Mouse (Mus musculus): ENCODE measurements around the gene Iqschfp. TPM values are rescaled to one million over a fixed set of nuclear protein-coding genes. Genes with fewer than 3 reads are reported as not detected.

Iqschfp gene
- polyA plus RNA-seq, 1 experiment from 2014 or later = not detected

DNA sequence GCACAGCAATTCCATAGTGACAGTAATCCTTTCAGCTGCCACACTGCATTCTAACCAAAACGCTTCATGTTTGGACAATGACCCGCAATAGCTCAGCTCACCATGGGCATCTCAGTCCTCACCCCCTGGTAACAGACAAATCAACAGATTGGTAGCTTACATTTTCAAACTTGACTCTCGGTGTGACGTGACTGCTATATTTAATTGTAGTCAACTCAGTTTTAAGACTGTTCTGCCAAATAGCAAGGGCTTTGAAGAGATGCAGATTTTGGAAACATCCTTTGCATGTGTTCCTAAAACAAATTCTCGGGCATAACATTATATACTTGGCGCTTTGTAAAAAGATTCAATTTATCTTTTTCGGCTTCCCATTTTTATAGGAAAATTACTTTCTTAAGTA, 404.7 kb downstream of the Iqschfp start:
- ATAC-seq = no peak
- no peak overlapping the region for H3K27ac ChIP-seq (ENCODE audit: low read length)
- no peaks in the 10 kb centered on the region for H3K27me3 ChIP-seq (replicated peaks; ENCODE audit: control insufficient read depth, insufficient read depth, low read length)
- WGBS = 83% methylated on average over 7 of the region's 7 CpGs
- no peak overlapping the region for H3K4me3 ChIP-seq (ENCODE audit: low read length)
- no peaks in the 10 kb centered on the region for H3K36me3 ChIP-seq (ENCODE audit: control insufficient read depth, insufficient read depth, low read length)
- H3K9ac ChIP-seq (ENCODE audit: low read depth, low read length) = no peak overlapping the region
- H3K4me2 ChIP-seq (ENCODE audit: low read depth, low read length) = no peak overlapping the region
- H3K4me1 ChIP-seq (ENCODE audit: control insufficient read depth, insufficient read depth, low read length) = no peaks in the 10 kb centered on the region
- no peaks in the 10 kb centered on the region for H3K9me3 ChIP-seq (ENCODE audit: control insufficient read depth, low read length)

DNA sequence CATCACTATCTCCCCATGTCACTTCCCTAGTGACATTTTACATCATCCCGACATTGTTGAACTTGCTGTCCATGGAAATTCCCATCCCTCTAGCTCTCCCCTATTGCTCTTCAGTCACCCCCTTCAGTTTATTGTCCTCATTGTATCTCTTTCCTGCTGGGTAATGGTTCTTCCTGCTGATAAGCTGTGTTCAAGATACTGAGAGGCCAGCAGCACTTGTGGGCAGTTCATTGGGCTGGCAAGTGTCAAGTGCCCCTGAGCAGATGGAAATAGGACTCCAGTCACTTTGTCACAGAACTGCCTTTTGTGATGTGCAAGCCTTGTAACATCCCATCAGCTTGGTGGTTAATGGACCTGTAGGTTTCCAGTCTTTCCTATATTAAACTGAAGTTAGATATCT, 413.6 kb downstream of the Iqschfp start:
- Histone ChIP-seq H3K4me1 (ENCODE audit: control insufficient read depth, insufficient read depth, low read length) (no peaks in the 10 kb centered on the region), H3K36me3 (ENCODE audit: control insufficient read depth, insufficient read depth, low read length) (no peaks in the 10 kb centered on the region), H3K4me2 (ENCODE audit: low read depth, low read length) (no peak overlapping the region), H3K9ac (ENCODE audit: low read depth, low read length) (no peak overlapping the region), H3K27me3 (replicated peaks; ENCODE audit: control insufficient read depth, insufficient read depth, low read length) (no peaks in the 10 kb centered on the region), H3K27ac (ENCODE audit: low read length) (no peak overlapping the region), H3K4me3 (ENCODE audit: low read length) (no peak overlapping the region), H3K9me3 (ENCODE audit: control insufficient read depth, low read length) (no peaks in the 10 kb centered on the region)
- no peak for ATAC-seq
- 53% methylated on average over 1 of the region's 1 CpGs for WGBS

DNA sequence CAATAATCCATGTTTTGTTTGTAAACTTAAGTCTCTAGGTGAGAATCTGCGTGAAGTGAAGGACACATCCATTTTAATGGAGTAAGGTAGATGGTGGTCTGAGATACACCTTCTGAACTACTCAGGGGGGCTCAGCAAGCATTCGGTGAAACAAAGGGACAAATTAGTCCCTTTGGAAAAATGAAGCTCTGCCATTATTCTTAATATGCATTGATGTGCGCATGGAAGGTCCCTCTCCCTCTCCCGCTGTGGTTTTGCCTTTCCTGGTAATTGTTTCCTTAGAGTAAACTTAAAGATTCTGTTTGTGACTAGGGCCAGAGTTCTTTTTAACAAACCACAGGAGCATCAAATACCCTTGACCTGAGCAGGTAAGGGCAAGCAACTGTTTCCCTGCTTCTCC, 414.7 kb downstream of the Iqschfp start:
- no peak for ATAC-seq
- Histone ChIP-seq H3K4me3 (ENCODE audit: low read length) (no peak overlapping the region), H3K4me1 (ENCODE audit: control insufficient read depth, insufficient read depth, low read length) (no peaks in the 10 kb centered on the region), H3K27me3 (replicated peaks; ENCODE audit: control insufficient read depth, insufficient read depth, low read length) (no peaks in the 10 kb centered on the region), H3K4me2 (ENCODE audit: low read depth, low read length) (no peak overlapping the region), H3K9ac (ENCODE audit: low read depth, low read length) (no peak overlapping the region), H3K36me3 (ENCODE audit: control insufficient read depth, insufficient read depth, low read length) (no peaks in the 10 kb centered on the region), H3K9me3 (ENCODE audit: control insufficient read depth, low read length) (no peaks in the 10 kb centered on the region), H3K27ac (ENCODE audit: low read length) (no peak overlapping the region)
- 47% methylated on average over 4 of the region's 4 CpGs for WGBS

DNA sequence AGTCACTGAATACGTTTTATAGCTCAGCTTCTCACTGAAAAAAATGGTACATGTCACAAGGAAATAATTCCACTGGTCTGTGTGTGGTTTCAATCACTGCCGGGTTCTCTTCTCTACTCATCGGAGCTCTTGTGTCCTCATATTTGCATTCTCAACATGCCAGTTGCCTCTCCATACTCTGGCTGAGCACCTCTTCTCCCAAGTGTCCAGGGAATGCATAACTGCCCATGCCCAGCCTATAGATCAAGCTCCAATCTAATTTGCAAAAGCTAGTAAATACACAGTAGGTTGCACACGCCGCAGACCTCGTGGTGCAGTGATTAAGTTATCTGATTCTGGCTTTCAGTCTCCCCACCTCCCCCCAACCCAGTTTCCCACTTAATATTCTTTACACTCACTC, 433.5 kb downstream of the Iqschfp start:
- H3K9me3 ChIP-seq (ENCODE audit: control insufficient read depth, low read length) = no peaks in the 10 kb centered on the region
- H3K9ac ChIP-seq (ENCODE audit: low read depth, low read length) = no peak overlapping the region
- H3K4me2 ChIP-seq (ENCODE audit: low read depth, low read length) = no peak overlapping the region
- H3K4me1 ChIP-seq (ENCODE audit: control insufficient read depth, insufficient read depth, low read length) = no peaks in the 10 kb centered on the region
- H3K36me3 ChIP-seq (ENCODE audit: control insufficient read depth, insufficient read depth, low read length) = no peaks in the 10 kb centered on the region
- 68% methylated on average over 6 of the region's 6 CpGs for WGBS
- no peak overlapping the region for H3K27ac ChIP-seq (ENCODE audit: low read length)
- H3K27me3 ChIP-seq (replicated peaks; ENCODE audit: control insufficient read depth, insufficient read depth, low read length) = no peaks in the 10 kb centered on the region
- no peak overlapping the region for H3K4me3 ChIP-seq (ENCODE audit: low read length)
- ATAC-seq = no peak

DNA sequence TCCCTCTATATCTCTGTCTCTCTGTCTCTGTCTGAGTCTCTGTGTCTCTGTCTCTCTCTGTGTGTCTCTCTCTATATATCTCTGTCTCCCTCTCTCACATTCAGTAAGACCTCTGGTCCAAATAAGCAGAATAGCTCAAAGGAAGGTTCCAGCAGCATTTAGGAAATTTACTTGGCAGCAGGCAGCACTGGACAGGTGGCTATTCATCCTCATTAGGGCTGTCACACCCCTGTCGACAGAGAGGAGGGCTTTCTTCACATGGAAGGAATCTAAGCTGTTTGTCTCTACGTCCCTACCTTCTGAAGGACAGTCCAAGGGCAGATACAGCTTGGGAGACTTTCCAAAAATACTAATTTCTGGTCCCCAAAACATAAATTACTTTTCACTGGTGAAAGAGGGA, 440.5 kb downstream of the Iqschfp start:
- Histone ChIP-seq H3K4me3 (ENCODE audit: low read length) (no peak overlapping the region), H3K9ac (ENCODE audit: low read depth, low read length) (no peak overlapping the region), H3K27me3 (replicated peaks; ENCODE audit: control insufficient read depth, insufficient read depth, low read length) (no peaks in the 10 kb centered on the region), H3K4me2 (ENCODE audit: low read depth, low read length) (no peak overlapping the region), H3K36me3 (ENCODE audit: control insufficient read depth, insufficient read depth, low read length) (no peaks in the 10 kb centered on the region), H3K27ac (ENCODE audit: low read length) (no peak overlapping the region), H3K4me1 (ENCODE audit: control insufficient read depth, insufficient read depth, low read length) (no peaks in the 10 kb centered on the region), H3K9me3 (ENCODE audit: control insufficient read depth, low read length) (no peaks in the 10 kb centered on the region)
- ATAC-seq = no peak
- WGBS = 38% methylated on average over 2 of the region's 2 CpGs

DNA sequence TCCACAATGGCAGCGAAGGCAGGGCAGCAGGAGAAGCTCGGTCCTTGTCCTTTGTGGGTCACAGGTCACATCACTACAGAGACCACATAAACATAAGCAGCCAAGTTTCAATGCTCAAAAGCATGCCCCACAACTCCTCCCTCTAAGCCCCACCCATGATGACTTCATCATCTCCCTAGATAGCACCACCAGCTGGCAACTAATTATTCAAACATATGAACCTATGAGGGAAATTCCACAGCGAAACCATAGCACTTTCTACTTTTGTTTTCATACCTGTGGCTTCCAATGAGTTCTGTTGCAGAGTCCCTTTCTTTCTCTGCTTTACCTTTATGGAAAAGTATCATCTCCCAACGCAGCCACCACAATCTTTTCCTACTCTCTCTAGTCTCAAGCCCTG, 443.5 kb downstream of the Iqschfp start:
- no peak for ATAC-seq
- H3K4me3 ChIP-seq (ENCODE audit: low read length) = no peak overlapping the region
- no peaks in the 10 kb centered on the region for H3K27me3 ChIP-seq (replicated peaks; ENCODE audit: control insufficient read depth, insufficient read depth, low read length)
- H3K27ac ChIP-seq (ENCODE audit: low read length) = no peak overlapping the region
- H3K9ac ChIP-seq (ENCODE audit: low read depth, low read length) = no peak overlapping the region
- no peaks in the 10 kb centered on the region for H3K9me3 ChIP-seq (ENCODE audit: control insufficient read depth, low read length)
- H3K4me2 ChIP-seq (ENCODE audit: low read depth, low read length) = no peak overlapping the region
- H3K36me3 ChIP-seq (ENCODE audit: control insufficient read depth, insufficient read depth, low read length) = no peaks in the 10 kb centered on the region
- 94% methylated on average over 4 of the region's 4 CpGs for WGBS
- H3K4me1 ChIP-seq (ENCODE audit: control insufficient read depth, insufficient read depth, low read length) = no peaks in the 10 kb centered on the region

DNA sequence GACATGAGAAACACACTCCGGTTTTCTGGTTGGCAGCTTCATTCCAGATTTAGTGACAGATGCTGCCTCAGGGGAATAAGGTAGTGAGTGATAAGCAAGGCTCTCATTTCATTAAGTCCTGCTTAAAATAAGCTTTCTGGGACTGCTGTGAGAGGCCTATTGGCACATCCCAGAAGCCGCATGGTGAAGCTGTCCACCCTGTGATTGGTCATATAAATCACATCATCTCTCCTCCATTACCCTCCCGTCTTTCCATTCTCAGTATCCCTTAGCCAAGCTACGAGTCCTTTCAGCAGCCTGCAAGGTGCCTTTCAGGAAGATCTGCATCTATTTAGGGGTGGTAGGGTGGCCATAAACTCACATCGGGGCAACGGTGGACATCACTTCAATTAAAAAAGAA, 458.6 kb downstream of the Iqschfp start:
- no peaks in the 10 kb centered on the region for H3K4me1 ChIP-seq (ENCODE audit: control insufficient read depth, insufficient read depth, low read length)
- no peaks in the 10 kb centered on the region for H3K9me3 ChIP-seq (ENCODE audit: control insufficient read depth, low read length)
- 76% methylated on average over 6 of the region's 6 CpGs for WGBS
- H3K4me2 ChIP-seq (ENCODE audit: low read depth, low read length) = no peak overlapping the region
- no peak overlapping the region for H3K9ac ChIP-seq (ENCODE audit: low read depth, low read length)
- no peaks in the 10 kb centered on the region for H3K27me3 ChIP-seq (replicated peaks; ENCODE audit: control insufficient read depth, insufficient read depth, low read length)
- H3K36me3 ChIP-seq (ENCODE audit: control insufficient read depth, insufficient read depth, low read length) = no peaks in the 10 kb centered on the region
- no peak for ATAC-seq
- no peak overlapping the region for H3K27ac ChIP-seq (ENCODE audit: low read length)
- H3K4me3 ChIP-seq (ENCODE audit: low read length) = no peak overlapping the region

DNA sequence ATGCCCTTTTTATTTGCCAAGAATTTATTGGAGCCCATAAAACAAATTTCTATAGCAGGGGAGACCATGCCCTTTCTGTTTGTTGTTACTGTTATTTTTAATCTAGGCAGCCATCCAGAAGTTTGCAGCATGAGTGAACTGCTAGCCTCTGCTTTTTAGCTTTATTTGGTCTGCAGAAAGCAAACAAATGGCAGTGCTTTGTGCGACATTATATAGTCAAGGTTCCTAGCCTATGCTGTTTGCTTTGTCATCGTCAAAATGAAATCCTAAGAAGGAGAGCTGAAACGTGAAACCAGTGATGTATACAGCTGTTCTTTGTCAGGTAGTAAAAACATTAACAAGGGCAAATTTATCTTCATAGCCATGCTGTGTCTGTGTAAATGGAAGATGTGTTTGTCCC, 459.4 kb downstream of the Iqschfp start:
- H3K4me1 ChIP-seq (ENCODE audit: control insufficient read depth, insufficient read depth, low read length) = no peaks in the 10 kb centered on the region
- H3K4me3 ChIP-seq (ENCODE audit: low read length) = no peak overlapping the region
- WGBS = 13% methylated on average over 3 of the region's 3 CpGs
- H3K9ac ChIP-seq (ENCODE audit: low read depth, low read length) = no peak overlapping the region
- ATAC-seq = no peak
- H3K9me3 ChIP-seq (ENCODE audit: control insufficient read depth, low read length) = no peaks in the 10 kb centered on the region
- no peaks in the 10 kb centered on the region for H3K27me3 ChIP-seq (replicated peaks; ENCODE audit: control insufficient read depth, insufficient read depth, low read length)
- H3K27ac ChIP-seq (ENCODE audit: low read length) = no peak overlapping the region
- no peak overlapping the region for H3K4me2 ChIP-seq (ENCODE audit: low read depth, low read length)
- no peaks in the 10 kb centered on the region for H3K36me3 ChIP-seq (ENCODE audit: control insufficient read depth, insufficient read depth, low read length)

DNA sequence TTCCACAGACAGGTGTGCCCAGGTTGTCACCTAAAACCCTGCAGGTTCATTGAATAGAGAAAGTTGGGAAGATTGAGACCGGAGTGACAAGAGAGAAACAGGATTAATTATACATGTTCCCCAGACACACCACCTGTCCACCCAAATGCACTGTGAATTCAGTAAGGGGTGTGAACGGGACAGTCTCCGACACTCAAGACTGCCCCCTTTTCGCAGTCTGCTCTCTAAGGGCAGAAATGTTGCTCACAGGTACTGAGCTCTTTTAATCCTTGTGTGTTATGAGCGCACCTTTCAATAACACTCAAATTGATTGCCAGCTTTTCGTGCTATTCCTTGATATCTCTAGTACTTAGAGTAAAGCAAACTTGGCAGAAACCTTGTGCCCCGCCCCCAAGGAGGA, 460.9 kb downstream of the Iqschfp start:
- no peak for ATAC-seq
- H3K4me3 ChIP-seq (ENCODE audit: low read length) = no peak overlapping the region
- no peaks in the 10 kb centered on the region for H3K27me3 ChIP-seq (replicated peaks; ENCODE audit: control insufficient read depth, insufficient read depth, low read length)
- no peaks in the 10 kb centered on the region for H3K9me3 ChIP-seq (ENCODE audit: control insufficient read depth, low read length)
- H3K4me2 ChIP-seq (ENCODE audit: low read depth, low read length) = no peak overlapping the region
- no peak overlapping the region for H3K9ac ChIP-seq (ENCODE audit: low read depth, low read length)
- whole genome bisulfite sequencing = 81% methylated on average over 7 of the region's 7 CpGs
- no peaks in the 10 kb centered on the region for H3K36me3 ChIP-seq (ENCODE audit: control insufficient read depth, insufficient read depth, low read length)
- H3K4me1 ChIP-seq (ENCODE audit: control insufficient read depth, insufficient read depth, low read length) = no peaks in the 10 kb centered on the region
- no peak overlapping the region for H3K27ac ChIP-seq (ENCODE audit: low read length)

DNA sequence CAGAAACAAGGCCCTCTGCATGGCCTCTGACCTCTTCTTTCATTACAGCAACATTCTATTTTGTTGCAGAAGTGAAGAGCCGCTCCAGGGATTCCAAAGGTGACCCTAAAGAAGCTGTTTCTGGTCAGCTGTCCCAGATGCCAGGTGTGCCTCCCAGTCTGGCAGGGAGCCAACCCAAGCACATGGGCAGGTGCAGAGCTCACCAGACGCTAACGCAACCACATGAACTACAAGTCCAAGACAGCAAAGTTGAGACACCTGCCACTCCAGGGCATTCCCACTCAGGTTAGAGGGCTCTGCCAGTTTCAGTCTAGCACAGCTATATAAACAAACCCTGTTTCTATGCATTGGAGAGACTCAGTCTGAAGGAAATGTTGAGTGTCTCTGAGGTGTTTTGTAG, 461.5 kb downstream of the Iqschfp start:
- 36% methylated on average over 3 of the region's 3 CpGs for WGBS
- ATAC-seq = peak; percentile 50
- H3K9ac ChIP-seq (ENCODE audit: low read depth, low read length) = no peak overlapping the region
- no peaks in the 10 kb centered on the region for H3K4me1 ChIP-seq (ENCODE audit: control insufficient read depth, insufficient read depth, low read length)
- no peak overlapping the region for H3K27ac ChIP-seq (ENCODE audit: low read length)
- no peak overlapping the region for H3K4me2 ChIP-seq (ENCODE audit: low read depth, low read length)
- no peaks in the 10 kb centered on the region for H3K36me3 ChIP-seq (ENCODE audit: control insufficient read depth, insufficient read depth, low read length)
- H3K9me3 ChIP-seq (ENCODE audit: control insufficient read depth, low read length) = no peaks in the 10 kb centered on the region
- H3K27me3 ChIP-seq (replicated peaks; ENCODE audit: control insufficient read depth, insufficient read depth, low read length) = no peaks in the 10 kb centered on the region
- H3K4me3 ChIP-seq (ENCODE audit: low read length) = no peak overlapping the region

Measured in intestine, embryonic 16.5 days (tissue).